Mouse (Mus musculus): ENCODE results near the gene Pagr1b.

DNA sequence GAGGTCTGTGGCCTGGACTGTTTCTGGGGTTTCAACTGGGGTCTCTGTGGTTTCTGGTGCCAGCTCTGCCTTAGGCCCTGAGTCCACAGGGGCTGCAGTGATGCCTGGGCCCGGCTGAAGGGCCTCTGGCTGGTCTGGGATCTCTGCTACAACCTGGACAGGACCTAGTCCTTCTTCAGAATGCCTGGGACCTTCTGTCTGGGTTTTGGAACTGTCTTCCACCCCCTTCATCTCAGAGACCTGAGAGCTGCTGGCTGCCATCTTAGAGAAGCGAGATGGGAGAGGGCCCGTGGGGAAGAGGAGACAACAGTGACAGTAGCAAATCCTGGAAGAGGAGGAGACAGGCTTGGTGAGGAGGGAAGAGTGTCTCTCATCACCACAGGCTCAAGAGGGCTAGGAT lies 3.7 kb upstream of the Pagr1b start:
- no peak for TF ChIP-seq NELFE (IDR thresholded peaks at IDR 0.05; ENCODE audit: low read depth, low read length)
- TF ChIP-seq POLR2A (IDR thresholded peaks at IDR 0.05; ENCODE audit: low read depth, low read length), result no peak
- TF ChIP-seq CTCF (conservative IDR thresholded peaks at IDR 0.05 in 1 of 2, IDR thresholded peaks at IDR 0.05 in 1 of 2; ENCODE audit: low read depth in 2 of 2, low read length in 2 of 2), result no peak
- TF ChIP-seq EP300 (IDR thresholded peaks at IDR 0.05; ENCODE audit: low read length), result no peak
- TF ChIP-seq TCF12 (IDR thresholded peaks at IDR 0.05; ENCODE audit: low read depth, low read length), result no peak
- no peak for TF ChIP-seq USF1 (IDR thresholded peaks at IDR 0.05; ENCODE audit: low read depth, low read length)
- TF ChIP-seq ZC3H11A (IDR thresholded peaks at IDR 0.05; ENCODE audit: low read depth, low read length), result no peak
- no peak for TF ChIP-seq JUND (conservative IDR thresholded peaks at IDR 0.05; ENCODE audit: low read depth, low read length)
- no peak for TF ChIP-seq ZNF384 (IDR thresholded peaks at IDR 0.05; ENCODE audit: low read depth, low read length)

Data from CH12.LX (cell line).